Mouse (Mus musculus): ENCODE measurements at regions not wholly inside any gene's neighbourhood (a gene's known extent, or its start where the extent isn't known, plus 50 kb on each side); places are given as distances from the start of the nearest gene placed in this dataset.

- DNase-seq (ENCODE audit: low read depth): no peak
Measured at GRCm38 (mm10) chr5:103305716-103306447, 94.7 kb upstream of the Mapk10 start.

GRCm38 (mm10) chr5:103304975-103305374 lies 93.8 kb upstream of the Mapk10 start:
- DNase-seq (ENCODE audit: low read depth): no peak

GRCm38 (mm10) chr5:103302744-103303143 lies 91.6 kb upstream of the Mapk10 start:
- DNase-seq (ENCODE audit: low read depth): no peak

GRCm38 (mm10) chr5:103301303-103301702 lies 90.2 kb upstream of the Mapk10 start:
- DNase-seq (ENCODE audit: low read depth): no peak

- no peak for DNase-seq (ENCODE audit: low read depth)
Measured at GRCm38 (mm10) chr5:103293953-103294352, 82.8 kb upstream of the Mapk10 start.

- DNase-seq (ENCODE audit: low read depth): no peak
Measured at GRCm38 (mm10) chr5:103291691-103292090, 80.6 kb upstream of the Mapk10 start.

- no peak for DNase-seq (ENCODE audit: low read depth)
Measured at GRCm38 (mm10) chr5:103291219-103291618, 80.1 kb upstream of the Mapk10 start.

GRCm38 (mm10) chr5:103269206-103269605 lies 58.1 kb upstream of the Mapk10 start:
- DNase-seq (ENCODE audit: low read depth): no peak

- DNase-seq (ENCODE audit: low read depth): no peak
Measured at GRCm38 (mm10) chr5:103264903-103265302, 53.8 kb upstream of the Mapk10 start.

GRCm38 (mm10) chr5:103261406-103261805 lies 50.3 kb upstream of the Mapk10 start:
- DNase-seq (ENCODE audit: low read depth): no peak

Measured in c-Kit-positive CD71-negative TER-119-negative erythroid progenitor cells, embryonic 14.5 days (primary cell).